Mouse (Mus musculus): Measurements from ENCODE around the gene Hist3h2a.
"Not testable (repeated sequence)": the region's sequence is repeated elsewhere in the genome, so short reads cannot be mapped to it uniquely, and the experiment has no call there.

Gene Hist3h2a

GRCm38 (mm10) chr11:58947798-58948528, 6.5 kb upstream of the Hist3h2a start:
- no peak for DNase-seq (ENCODE audit: low spot score)

- no peak for DNase-seq (ENCODE audit: low spot score)
These were observed 5.7 kb upstream of the Hist3h2a start, which contains the start of gene Hist3h2ba for GRCm38 (mm10) chr11:58948542-58949479. Hist3h2ba (plus strand) TSS chr11:58948920.

GRCm38 (mm10) chr11:58949480-58950431, 4.7 kb upstream of the Hist3h2a start:
- DNase-seq (ENCODE audit: low spot score), result no peak

GRCm38 (mm10) chr11:58951210-58951609, 3.3 kb upstream of the Hist3h2a start:
- no peak for DNase-seq (ENCODE audit: low spot score)

- DNase-seq (ENCODE audit: low spot score), result no peak
These were observed 925 bp upstream of the Hist3h2a start for GRCm38 (mm10) chr11:58953351-58954169.

- not testable (repeated sequence) for DNase-seq (ENCODE audit: low spot score)
These were observed 390 bp upstream of the Hist3h2a start for GRCm38 (mm10) chr11:58954170-58954419.

GRCm38 (mm10) chr11:58955143-58955867, 820 bp downstream of the Hist3h2a start:
- DNase-seq (ENCODE audit: low spot score), result no peak

GRCm38 (mm10) chr11:58955868-58956257, 1.4 kb downstream of the Hist3h2a start:
- no peak for DNase-seq (ENCODE audit: low spot score)

GRCm38 (mm10) chr11:58957226-58957914, 2.9 kb downstream of the Hist3h2a start:
- no peak for DNase-seq (ENCODE audit: low spot score)

- no peak for DNase-seq (ENCODE audit: low spot score)
These were observed 4.1 kb downstream of the Hist3h2a start for GRCm38 (mm10) chr11:58958536-58958935.

GRCm38 (mm10) chr11:58959186-58959825, 4.8 kb downstream of the Hist3h2a start:
- DNase-seq (ENCODE audit: low spot score), result no peak

GRCm38 (mm10) chr11:58959921-58960465, 5.5 kb downstream of the Hist3h2a start:
- DNase-seq (ENCODE audit: low spot score), result peak; percentile 64

GRCm38 (mm10) chr11:58961364-58962177, 7.1 kb downstream of the Hist3h2a start:
- DNase-seq (ENCODE audit: low spot score), result no peak

- no peak for DNase-seq (ENCODE audit: low spot score)
These were observed 9.1 kb downstream of the Hist3h2a start for GRCm38 (mm10) chr11:58963543-58963942.

GRCm38 (mm10) chr11:58964216-58964615, 9.7 kb downstream of the Hist3h2a start:
- DNase-seq (ENCODE audit: low spot score), result no peak

GRCm38 (mm10) chr11:58965001-58965760, 10.7 kb downstream of the Hist3h2a start:
- DNase-seq (ENCODE audit: low spot score), result no peak

GRCm38 (mm10) chr11:58967346-58967745, 12.9 kb downstream of the Hist3h2a start:
- no peak for DNase-seq (ENCODE audit: low spot score)

All from ovary, adult 18-20 months (tissue).